Mouse (Mus musculus) CD4-positive, CD25-positive, alpha-beta regulatory T cell, adult 4 months (primary cell): ENCODE data around the gene Nsmce3. TPM values are rescaled to one million over a fixed set of nuclear protein-coding genes. Genes with fewer than 3 reads are reported as not detected.

Experiments
- ATAC-seq: one replicate; pipeline ENCODE4 v1.8.0; 2017
- polyA plus RNA-seq, 2 experiments: library from polyadenylated mRNA; unstranded; fragments of 100-300 nt; shearing (Covaris generic); gene quantifications; one replicate each; pipeline ENCODE4 v1.2.1; 2017

The Nsmce3 gene
- polyA plus RNA-seq = 1 to 10 TPM; 1.7 to 2.0 TPM

DNA sequence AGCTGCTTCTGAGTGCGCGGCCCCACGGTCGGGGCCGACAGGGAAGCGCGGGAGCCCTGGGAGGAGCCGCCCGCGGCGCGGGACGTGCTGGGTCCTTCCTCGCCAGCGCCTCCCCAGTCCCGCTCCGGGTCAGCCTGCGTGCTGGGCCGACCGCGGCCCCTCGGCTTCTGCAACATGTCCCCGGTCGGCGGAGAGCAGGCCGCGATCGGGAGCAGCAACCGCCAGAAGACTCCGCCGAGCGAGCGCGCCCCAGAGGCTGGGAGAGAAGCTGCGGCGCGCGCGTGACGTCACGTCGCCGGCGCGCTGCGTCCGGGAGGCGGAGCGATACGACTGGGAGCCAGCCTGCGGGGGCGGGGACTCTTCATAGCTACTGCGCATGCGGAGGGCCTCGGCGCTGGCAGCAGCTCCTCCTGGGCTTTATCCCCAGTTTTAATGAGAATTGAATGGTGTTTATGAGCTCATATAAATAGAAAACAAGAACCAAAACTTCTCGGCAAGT is at the start of gene Nsmce3:
Gene Nsmce3, minus strand, starts transcription at position 255 of the 499 bp plus-strand sequence.
- peak; percentile 94 for ATAC-seq

GRCm38 (mm10) chr7:64921189-64921588 is 48.4 kb upstream of the Nsmce3 start:
- no peak for ATAC-seq

GRCm38 (mm10) chr7:64920735-64921134 is 47.9 kb upstream of the Nsmce3 start:
- no peak for ATAC-seq

DNA sequence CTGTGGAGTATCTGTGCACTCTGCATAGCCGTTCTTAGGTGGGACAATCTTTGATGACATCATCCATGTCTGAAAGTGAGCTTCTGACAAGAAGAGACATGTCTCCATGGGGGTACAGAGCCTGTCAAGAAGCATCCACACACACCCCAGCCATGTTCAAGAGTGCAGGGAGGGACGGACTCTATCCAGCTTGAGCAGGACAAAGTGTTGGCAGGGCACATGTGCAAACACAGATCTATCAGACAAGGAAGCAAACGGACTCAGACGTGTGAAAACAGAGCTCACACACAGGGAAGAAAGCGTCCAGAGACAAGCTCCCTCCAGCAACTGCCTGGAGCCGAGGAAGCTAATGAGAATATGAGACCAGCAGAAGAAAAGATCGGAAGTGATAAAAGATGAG is 43.9 kb upstream of the Nsmce3 start:
- no peak for ATAC-seq

GRCm38 (mm10) chr7:64915121-64915520 is 42.3 kb upstream of the Nsmce3 start:
- no peak for ATAC-seq

- no peak for ATAC-seq
Observed at GRCm38 (mm10) chr7:64911945-64912344, 39.1 kb upstream of the Nsmce3 start.

GRCm38 (mm10) chr7:64910208-64910607 is 37.4 kb upstream of the Nsmce3 start:
- no peak for ATAC-seq

- ATAC-seq = no peak
Observed at GRCm38 (mm10) chr7:64906955-64907354, 34.2 kb upstream of the Nsmce3 start.

DNA sequence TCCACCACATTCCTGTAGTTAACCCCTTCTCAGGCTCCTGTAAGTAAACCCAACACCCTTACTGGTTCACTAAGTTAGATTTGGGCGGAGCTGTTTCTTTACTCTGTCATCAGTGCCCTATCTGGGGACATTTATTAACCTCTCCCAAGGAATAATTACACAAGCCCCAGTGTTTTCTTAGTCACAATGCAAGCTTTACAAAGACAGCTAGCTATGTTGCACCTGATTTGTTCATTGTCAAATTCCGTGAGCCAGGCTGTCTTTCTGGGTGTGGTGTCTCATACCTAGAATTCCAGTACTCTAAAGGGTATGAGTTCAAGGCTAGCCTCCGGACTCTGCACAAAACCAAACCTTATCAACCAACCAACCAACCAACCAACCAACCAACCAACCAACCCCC is 32.7 kb upstream of the Nsmce3 start:
- no peak for ATAC-seq

- no peak for ATAC-seq
Observed at GRCm38 (mm10) chr7:64900249-64900648, 27.5 kb upstream of the Nsmce3 start.

- no peak for ATAC-seq
Observed at GRCm38 (mm10) chr7:64896587-64896986, 23.8 kb upstream of the Nsmce3 start.

- ATAC-seq = no peak
Observed at GRCm38 (mm10) chr7:64895685-64896101, 22.9 kb upstream of the Nsmce3 start.

DNA sequence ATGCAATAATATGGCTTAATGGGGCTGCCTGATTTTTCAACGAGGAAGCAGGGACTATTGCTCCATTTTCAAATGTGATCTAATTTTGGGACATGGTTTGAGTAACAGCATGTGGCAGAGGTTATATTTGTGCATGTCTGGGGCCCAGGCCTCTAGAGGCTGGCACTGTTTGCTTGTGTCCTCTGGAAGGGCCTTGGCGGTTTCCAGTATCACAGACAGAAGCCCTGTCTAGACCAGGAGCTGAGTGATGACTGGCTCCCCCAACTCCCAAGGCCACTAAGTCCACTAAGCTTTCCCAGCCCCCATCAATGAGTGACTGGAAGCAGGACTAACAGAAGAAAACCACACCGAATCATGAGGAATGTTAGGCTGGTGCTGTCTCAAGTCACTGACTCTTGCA is 18.3 kb upstream of the Nsmce3 start:
- ATAC-seq = no peak

DNA sequence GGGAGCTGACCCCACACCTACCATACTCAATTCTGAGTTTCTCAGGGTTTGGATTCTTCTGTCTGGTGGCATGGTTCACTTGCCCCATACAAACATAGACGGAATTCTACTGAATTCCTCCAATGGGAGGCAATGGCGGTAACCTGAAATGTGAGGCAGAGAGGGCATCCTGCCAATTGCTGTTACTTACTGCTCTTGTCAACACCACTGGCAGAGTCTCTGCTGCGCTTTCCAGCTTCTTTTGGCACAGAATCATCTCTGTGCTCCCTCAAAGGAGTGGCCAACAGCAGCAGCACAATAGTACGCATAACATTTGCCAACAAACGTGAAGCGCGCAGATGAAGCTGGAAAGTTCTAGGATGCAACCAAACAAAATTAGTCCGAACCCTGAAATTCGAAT is 17.1 kb upstream of the Nsmce3 start:
- ATAC-seq = no peak

DNA sequence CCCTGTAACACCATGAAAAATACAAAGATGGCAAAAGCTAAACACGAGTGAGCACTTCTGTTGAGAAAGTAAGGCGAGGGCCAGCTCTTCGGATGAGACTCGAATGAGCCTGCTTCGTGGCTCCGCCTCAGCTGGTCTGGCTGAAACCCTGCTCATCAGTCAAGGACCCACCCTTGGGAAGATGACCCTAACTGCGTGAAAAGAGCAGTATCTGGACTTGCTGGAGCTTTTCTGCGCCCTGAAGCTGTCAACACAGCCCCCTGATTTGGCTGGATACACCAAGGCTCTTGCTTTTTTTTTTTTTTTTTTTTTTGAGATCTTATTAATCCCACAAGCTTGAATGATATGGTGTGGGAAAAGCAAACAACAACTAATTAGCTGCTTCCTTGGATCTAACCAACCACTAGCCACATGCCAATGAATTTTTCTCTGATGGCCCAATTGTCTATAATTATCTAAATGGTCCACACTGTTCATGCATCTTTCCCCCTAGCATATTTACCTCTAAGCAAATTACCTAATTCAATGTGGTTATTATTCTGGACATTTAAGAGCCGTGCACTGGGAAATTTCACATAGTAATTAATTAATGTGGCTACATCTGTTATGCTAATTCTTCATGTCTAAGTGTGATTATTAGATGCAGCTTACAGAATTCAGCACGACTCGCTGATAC is 11.5 kb upstream of the Nsmce3 start:
- ATAC-seq = no peak

DNA sequence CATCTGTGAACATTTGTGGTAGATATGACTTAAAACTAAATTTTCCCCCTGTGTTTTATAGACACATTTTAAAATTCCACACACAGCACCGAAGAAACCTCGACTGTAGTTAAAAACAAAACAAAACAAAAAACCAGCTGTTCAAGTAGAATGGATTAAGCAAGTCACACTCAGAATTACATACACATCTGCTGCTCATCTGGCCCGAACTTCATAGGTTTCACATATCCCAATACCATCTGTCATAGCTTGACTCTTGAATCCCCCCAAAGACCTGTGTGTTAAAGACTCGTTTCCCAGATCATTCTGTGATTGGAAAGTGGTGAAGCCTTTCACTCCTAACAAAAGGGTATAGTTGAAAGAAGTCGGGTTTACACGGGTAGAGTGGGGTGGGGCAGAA is 9.4 kb upstream of the Nsmce3 start:
- no peak for ATAC-seq

GRCm38 (mm10) chr7:64881387-64881786 is 8.6 kb upstream of the Nsmce3 start:
- no peak for ATAC-seq

DNA sequence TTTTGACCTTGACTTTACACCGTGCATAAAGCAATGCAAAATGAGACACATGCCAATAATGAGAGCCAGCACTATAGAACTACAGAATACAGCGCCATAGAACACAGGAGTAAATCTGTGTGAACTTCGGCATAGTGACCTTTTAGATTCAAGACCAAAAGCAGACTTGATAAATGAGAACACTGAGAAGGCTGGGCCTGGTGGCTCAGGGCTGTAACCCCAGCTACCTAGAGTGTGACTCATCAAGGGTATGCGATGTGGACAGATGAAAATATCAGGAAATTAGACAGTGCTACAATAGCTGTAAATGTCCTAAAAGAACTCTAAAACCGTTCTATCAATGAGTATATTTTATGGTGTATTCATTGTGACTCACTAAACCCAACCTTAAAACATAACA is 7.6 kb upstream of the Nsmce3 start:
- ATAC-seq = no peak

DNA sequence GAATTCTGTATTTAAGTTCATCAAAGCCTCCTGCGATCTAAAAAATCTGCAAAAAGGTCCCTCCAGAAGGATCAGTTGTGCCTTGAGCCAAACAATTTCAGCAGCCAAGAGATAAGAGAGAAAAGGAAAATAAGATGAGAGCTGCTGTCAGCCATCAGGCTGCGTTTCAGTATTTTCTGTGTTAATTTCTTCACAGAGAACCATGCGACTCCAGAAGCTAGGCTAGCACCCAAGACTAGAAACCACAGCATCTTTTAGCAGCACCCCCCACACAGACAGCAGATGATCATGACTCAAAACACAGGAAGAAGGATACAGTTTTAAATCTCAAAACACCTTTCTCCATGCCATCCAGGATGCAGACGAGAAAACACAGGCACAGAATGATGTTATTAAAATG is 2.1 kb upstream of the Nsmce3 start:
- no peak for ATAC-seq

DNA sequence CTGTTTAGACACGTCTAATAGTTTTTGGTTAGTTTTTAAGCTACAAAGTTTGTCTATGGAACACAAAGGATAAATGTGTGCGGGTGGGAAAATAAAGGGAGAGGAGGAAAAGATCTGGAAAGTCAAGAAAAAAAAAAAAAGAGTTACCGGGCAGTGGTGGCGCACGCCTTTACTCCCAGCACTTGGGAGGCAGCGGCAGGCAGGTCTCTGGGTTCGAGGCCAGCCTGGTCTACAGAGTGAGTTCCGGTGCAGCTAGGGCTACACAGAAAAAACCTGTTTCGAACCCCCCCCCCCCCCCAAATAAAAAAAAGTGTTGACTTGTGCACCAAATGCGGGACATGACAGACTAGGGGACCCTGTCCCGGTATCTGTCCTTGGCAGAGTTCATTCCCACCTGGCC is 469 bp upstream of the Nsmce3 start:
- ATAC-seq = no peak

DNA sequence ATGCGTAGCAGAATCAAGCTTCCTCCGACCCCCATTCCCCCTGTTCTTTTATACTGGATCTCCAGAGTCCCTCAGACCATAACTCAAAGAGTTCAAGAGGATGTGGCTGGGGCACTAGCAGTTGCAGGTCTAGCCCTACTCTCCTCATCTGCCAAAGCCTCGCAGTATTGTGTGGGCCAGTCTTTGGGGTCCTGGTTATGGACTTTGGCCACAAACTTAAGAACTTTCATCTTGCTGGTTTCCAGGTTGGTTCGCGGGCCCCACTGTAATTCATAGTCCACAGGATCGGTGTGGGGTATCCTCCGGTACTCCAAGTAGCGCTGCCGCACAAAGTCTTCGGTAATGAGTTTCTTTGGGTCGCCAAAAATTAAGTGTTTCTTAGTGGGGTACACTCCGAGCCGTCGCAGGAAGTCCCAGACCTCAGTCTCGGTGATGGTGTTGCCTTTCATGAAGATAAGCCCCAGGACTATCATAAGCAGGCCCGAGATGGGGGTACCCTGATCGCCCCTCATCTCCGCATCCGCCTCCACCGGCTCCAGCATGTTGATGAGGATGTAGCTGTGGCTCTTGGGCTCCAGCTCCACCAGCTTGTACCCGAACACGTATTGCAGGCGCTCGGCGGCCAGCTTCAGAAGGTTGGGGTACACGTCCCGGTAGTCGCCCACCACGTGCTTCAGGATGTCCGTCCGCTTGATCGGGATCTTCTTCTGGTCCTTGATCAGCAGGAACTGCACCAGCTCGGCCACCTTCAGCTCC is 632 bp downstream of the Nsmce3 start:
- peak; percentile 44 for ATAC-seq

- ATAC-seq = no peak
Observed at GRCm38 (mm10) chr7:64869549-64870065, 3.2 kb downstream of the Nsmce3 start.

- ATAC-seq = no peak
Observed at GRCm38 (mm10) chr7:64863538-64863937, 9.3 kb downstream of the Nsmce3 start.

DNA sequence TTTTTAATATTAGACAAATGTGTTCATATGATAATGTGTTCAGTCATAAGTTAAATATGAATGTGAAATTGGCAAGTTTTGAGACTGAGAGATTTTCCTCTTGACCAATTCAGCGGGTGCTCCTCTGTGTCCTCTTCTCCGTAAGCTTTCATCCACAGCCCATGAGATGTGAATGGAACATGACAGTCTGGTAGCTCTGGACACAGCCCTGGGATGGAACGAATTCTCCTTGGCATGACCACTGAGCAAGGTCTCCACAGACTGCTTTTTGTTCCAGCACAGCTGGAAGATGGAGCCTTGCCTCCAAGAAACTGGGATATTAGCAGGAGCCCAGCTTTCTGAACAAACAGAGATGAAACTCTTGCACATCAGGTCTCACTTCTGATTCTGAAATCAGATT is 9.8 kb downstream of the Nsmce3 start:
- no peak for ATAC-seq
